Mouse (Mus musculus) ES-Bruce4 (cell line): Measurements from ENCODE around the gene Tlr9. TPM values are rescaled to one million over a fixed set of nuclear protein-coding genes. Genes with fewer than 3 reads are reported as not detected.

Experiments
- H3K27ac ChIP-seq: 2 replicates; pipeline ENCODE4 v1.5.1; 2012; ENCODE audit warnings: low read length, inconsistent platforms; ENCODE audit not compliant: insufficient read depth
- H3K27me3 ChIP-seq: 2 replicates; pipeline ENCODE4 v1.6.1; 2012; ENCODE audit warnings: mild to moderate bottlenecking, low read length, inconsistent platforms; ENCODE audit not compliant: control insufficient read depth, poor library complexity, insufficient read depth, severe bottlenecking
- H3K36me3 ChIP-seq: 2 replicates; pipeline ENCODE4 v1.6.1; 2012; ENCODE audit warnings: inconsistent platforms, mild to moderate bottlenecking, low read length, moderate library complexity; ENCODE audit not compliant: control insufficient read depth, poor library complexity, insufficient read depth, severe bottlenecking
- H3K4me1 ChIP-seq: one replicate; pipeline ENCODE4 v1.8.1; 2011; ENCODE audit warnings: low read length; ENCODE audit not compliant: control insufficient read depth, insufficient read depth
- H3K4me3 ChIP-seq: 2 replicates; pipeline ENCODE4 v1.5.1; 2011; ENCODE audit warnings: low read depth, mild to moderate bottlenecking, low read length
- H3K9ac ChIP-seq: 2 replicates; pipeline ENCODE4 v1.6.1; 2012; ENCODE audit warnings: low read depth, mild to moderate bottlenecking, inconsistent platforms; ENCODE audit not compliant: poor library complexity, severe bottlenecking
- H3K9me3 ChIP-seq: replicated peaks from 2 replicates; pipeline ENCODE4 v1.6.1; 2012; ENCODE audit warnings: mild to moderate bottlenecking, low read length, inconsistent platforms; ENCODE audit not compliant: control insufficient read depth, poor library complexity, insufficient read depth, severe bottlenecking
- CTCF ChIP-seq: IDR thresholded peaks from one replicate; pipeline ENCODE4 v1.8.1; 2011; ENCODE audit warnings: low read depth, low read length
- EP300 ChIP-seq: IDR thresholded peaks from 2 replicates; pipeline ENCODE4 v1.6.1; 2011; ENCODE audit warnings: low read depth, low read length; ENCODE audit not compliant: insufficient read depth
- POLR2A ChIP-seq: IDR thresholded peaks from one replicate; pipeline ENCODE4 v1.8.1; 2011; ENCODE audit warnings: low read length; ENCODE audit not compliant: insufficient read depth
- polyA plus RNA-seq: library from polyadenylated mRNA; stranded (reverse); fragments of >200 nt; gene quantifications from 2 replicates; pipeline ENCODE4 v1.2.4, GENCODE M21; 2011; ENCODE audit warnings: low read depth; ENCODE audit not compliant: missing spikeins, insufficient read depth, insufficient read length

Tlr9 gene
- polyA plus RNA-seq, 1 experiment = not detected

DNA sequence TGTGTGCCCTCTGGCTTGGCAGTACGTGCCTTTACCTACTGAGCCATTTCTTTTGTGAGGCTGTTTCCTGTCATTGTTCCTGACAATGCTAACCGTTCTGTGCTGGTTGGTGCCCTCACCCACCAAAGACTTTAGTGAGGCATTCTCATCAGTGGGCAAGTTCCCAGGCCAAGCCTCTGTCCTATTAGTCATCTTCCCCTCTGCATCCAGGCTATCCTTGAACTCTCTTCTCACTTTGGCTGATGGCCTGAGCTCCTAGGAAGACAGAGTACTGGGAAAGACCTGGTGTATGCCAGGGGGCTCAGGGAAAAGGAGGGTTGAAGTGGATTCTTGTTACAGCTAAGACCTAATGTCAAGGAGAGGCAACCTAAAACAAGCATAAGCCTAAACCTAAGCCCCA, 31.6 kb downstream of the Tlr9 start:
- no peak for TF ChIP-seq POLR2A
- no peak for TF ChIP-seq EP300
- TF ChIP-seq CTCF = no peak
- Histone ChIP-seq H3K9ac (no peak overlapping the region), H3K36me3 (no peaks in the 10 kb centered on the region), H3K27ac (no peak overlapping the region), H3K27me3 (no peaks in the 10 kb centered on the region), H3K4me1 (no peaks in the 10 kb centered on the region), H3K4me3 (no peak overlapping the region), H3K9me3 (no peaks in the 10 kb centered on the region)

DNA sequence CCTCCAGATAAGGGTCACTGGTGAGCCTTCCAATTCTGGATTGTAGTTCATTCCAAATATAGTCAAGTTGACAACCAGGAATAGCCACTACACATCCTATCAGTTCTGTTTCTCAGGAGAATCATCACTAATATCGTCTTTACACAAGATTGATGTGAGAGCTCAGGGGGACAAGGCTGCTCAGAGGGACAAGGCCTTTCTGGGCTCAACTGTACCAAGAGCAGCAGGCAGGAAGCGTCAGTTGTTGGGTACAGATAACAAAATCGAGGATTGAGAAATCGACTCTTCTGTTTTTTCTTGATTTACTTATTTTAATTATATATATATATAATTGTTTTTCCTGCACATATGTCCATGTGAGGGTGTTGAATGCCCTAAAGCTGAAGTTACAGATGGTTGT, 36.0 kb downstream of the Tlr9 start:
- no peaks in the 10 kb centered on the region for H3K4me1 ChIP-seq
- no peaks in the 10 kb centered on the region for H3K36me3 ChIP-seq
- no peak overlapping the region for H3K9ac ChIP-seq
- H3K27me3 ChIP-seq = no peaks in the 10 kb centered on the region
- TF ChIP-seq POLR2A (no peak), CTCF (no peak)
- H3K9me3 ChIP-seq = no peaks in the 10 kb centered on the region
- H3K27ac ChIP-seq = no peak overlapping the region
- H3K4me3 ChIP-seq = no peak overlapping the region

DNA sequence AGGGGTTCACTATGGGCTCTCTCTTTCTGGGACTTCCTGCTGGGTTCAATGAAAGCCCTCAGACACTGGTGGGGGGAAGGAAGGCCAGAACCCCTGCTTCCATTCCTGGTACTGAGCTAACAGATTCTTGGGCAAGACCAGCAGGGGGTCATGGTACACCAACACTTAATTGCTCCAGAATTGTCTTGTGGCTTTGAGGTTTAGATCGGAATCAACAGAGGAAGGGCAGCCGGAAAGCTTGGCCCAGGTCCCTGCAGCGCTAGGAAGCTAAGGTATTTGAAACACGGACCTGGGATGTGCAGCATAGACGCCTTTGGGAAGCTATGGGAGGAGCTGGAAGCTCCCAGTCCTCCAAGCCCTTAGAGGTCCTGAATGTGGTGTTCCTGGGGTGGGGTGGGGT, 36.6 kb downstream of the Tlr9 start:
- Histone ChIP-seq H3K36me3 (no peaks in the 10 kb centered on the region), H3K27ac (no peak overlapping the region), H3K9me3 (no peaks in the 10 kb centered on the region), H3K9ac (no peak overlapping the region), H3K27me3 (no peaks in the 10 kb centered on the region), H3K4me1 (no peaks in the 10 kb centered on the region), H3K4me3 (no peak overlapping the region)
- TF ChIP-seq EP300 = no peak

DNA sequence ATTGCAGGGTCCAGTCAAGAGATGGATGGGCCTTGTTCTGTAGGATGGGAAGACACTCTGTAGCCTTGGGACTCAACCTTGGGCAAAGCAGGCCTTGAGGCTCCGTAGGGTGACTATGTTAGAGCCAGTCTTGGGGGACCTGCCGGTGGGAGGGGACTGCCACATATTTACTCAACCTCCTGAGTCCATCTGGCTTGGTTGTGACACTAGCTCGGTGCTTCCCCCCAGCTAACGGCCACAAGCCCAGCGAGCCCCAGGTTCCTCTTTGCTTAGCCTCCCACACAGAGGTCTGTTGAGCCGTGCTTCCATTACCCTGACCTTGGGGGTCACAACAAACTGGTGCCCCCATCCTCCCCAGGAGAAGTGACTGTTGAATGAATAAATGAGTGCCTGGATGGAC, 38.7 kb downstream of the Tlr9 start:
- H3K27me3 ChIP-seq = no peaks in the 10 kb centered on the region
- no peak overlapping the region for H3K9ac ChIP-seq
- TF ChIP-seq CTCF (no peak), POLR2A (no peak), EP300 (no peak)
- no peak overlapping the region for H3K4me3 ChIP-seq
- no peaks in the 10 kb centered on the region for H3K36me3 ChIP-seq
- no peaks in the 10 kb centered on the region for H3K9me3 ChIP-seq
- H3K4me1 ChIP-seq = no peaks in the 10 kb centered on the region
- H3K27ac ChIP-seq = no peak overlapping the region

DNA sequence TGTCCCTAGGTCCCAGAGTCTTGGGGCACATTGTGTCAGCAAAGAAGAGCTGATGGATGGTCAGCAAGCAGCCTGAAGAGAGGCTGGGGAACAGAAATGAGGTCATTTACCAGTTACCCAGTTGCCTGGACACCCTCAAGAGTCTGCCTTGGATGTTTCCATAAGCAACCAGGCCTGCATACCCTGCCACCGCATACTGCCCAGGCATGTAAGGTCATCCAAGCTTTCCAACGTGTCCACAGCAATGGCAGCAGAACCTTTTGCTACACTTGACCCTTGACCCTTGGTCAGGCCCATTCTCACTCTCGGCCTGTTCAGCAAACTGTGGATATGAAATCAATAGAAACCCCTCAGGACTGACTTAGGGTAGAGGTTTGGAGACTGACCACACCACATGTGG, 39.1 kb downstream of the Tlr9 start:
- Histone ChIP-seq H3K9me3 (no peaks in the 10 kb centered on the region), H3K9ac (no peak overlapping the region), H3K4me1 (no peaks in the 10 kb centered on the region), H3K4me3 (no peak overlapping the region), H3K27me3 (no peaks in the 10 kb centered on the region), H3K27ac (no peak overlapping the region), H3K36me3 (no peaks in the 10 kb centered on the region)
- TF ChIP-seq POLR2A = no peak
- no peak for TF ChIP-seq CTCF
- no peak for TF ChIP-seq EP300

DNA sequence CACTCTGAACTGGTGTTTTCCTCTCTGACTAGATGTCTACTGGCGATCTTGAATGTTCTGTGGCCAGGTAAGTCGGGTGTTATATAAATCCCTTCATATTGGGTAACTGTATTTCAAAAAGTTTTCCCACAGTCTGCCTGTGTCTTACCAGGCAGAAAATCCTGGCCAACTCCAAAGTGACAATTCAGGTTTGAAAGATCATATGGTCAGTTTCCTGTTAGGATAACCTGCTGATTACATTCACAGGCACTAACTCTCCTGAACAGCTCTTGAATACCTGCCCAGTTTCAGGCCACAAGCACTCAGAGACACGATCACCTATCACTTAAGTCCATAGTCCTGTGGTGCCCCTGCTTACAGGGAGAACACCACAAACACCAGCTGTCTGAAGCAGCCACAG, 39.7 kb downstream of the Tlr9 start:
- Histone ChIP-seq H3K27me3 (no peaks in the 10 kb centered on the region), H3K9ac (no peak overlapping the region), H3K9me3 (no peaks in the 10 kb centered on the region), H3K4me1 (no peaks in the 10 kb centered on the region), H3K4me3 (no peak overlapping the region), H3K36me3 (no peaks in the 10 kb centered on the region), H3K27ac (no peak overlapping the region)
- TF ChIP-seq POLR2A (no peak), CTCF (no peak), EP300 (no peak)
